Mouse (Mus musculus) MEL (cell line): ENCODE results near the gene Dlx4.

Experiments used
- CTCF ChIP-seq, 3 experiments: IDR thresholded peaks in 2 of 3; conservative IDR thresholded peaks in 1 of 3; 2 replicates each; pipeline ENCODE4 v1.5.1; 2011 to 2012; ENCODE audit warnings: low read length in 3 of 3, low read depth in 2 of 3, mild to moderate bottlenecking in 2 of 3, improper control_type of control experiment in 1 of 3, inconsistent platforms in 1 of 3, mixed read lengths in 1 of 3, moderate library complexity in 1 of 3; ENCODE audit not compliant: control insufficient read depth in 1 of 3, insufficient read depth in 1 of 3, poor library complexity in 1 of 3, severe bottlenecking in 1 of 3
- USF2 ChIP-seq, 2 experiments: IDR thresholded peaks; 2 replicates each; pipeline ENCODE4 v1.6.1; 2011 to 2012; ENCODE audit warnings: improper control_type of control experiment in 2 of 2, low read length in 2 of 2, borderline replicate concordance in 1 of 2, inconsistent platforms in 1 of 2, low read depth in 1 of 2, mild to moderate bottlenecking in 1 of 2; ENCODE audit not compliant: insufficient read depth in 1 of 2

DNA sequence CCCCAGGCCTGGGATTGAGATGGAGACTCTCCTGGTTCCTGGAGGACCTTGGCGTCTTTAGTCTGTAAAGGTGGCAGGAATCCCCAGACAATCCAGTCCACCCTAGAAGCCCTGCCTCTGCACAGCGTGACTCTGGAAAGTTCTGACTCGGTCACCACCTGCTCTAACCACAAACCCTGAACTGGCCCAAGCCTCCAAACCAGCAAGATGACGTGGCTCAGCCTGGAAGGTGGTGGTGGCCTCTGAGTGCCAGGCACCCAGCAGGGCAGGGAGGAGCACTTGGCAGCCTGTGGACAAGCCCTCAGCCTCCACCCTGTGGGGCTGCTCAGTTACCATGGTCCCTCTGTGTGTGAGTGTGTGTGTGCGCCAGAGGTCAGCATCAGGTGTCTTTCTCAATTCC, 11.8 kb upstream of the Dlx4 start:
- no peak for TF ChIP-seq USF2 (IDR thresholded peaks at IDR 0.05; ENCODE audit: borderline replicate concordance in 1 of 2, insufficient read depth in 1 of 2, low read depth in 1 of 2, low read length in 2 of 2)
- no peak for TF ChIP-seq CTCF (IDR thresholded peaks at IDR 0.05 in 2 of 3, conservative IDR thresholded peaks at IDR 0.05 in 1 of 3; ENCODE audit: control insufficient read depth in 1 of 3, insufficient read depth in 1 of 3, low read depth in 2 of 3, low read length in 3 of 3, poor library complexity in 1 of 3, severe bottlenecking in 1 of 3)
